Mouse (Mus musculus) E14TG2a.4 (cell line): ENCODE measurements around the gene Uso1.
A peak's percentile ranks its signal among the peaks of the same experiment; 100 is the strongest.

Experiments used
- H3K27me3 ChIP-seq: 2 replicates; pipeline ENCODE4 v1.6.1; 2014; ENCODE audit warnings: low read length, control low read depth; ENCODE audit not compliant: insufficient read depth
- H3K36me3 ChIP-seq: 2 replicates; pipeline ENCODE4 v1.6.1; 2014; ENCODE audit warnings: low read length, control low read depth; ENCODE audit not compliant: insufficient read depth
- H3K4me1 ChIP-seq: replicated peaks from 2 replicates; pipeline ENCODE4 v1.6.1; 2014; ENCODE audit warnings: low read depth, low read length, control low read depth
- H3K4me3 ChIP-seq: replicated peaks from 2 replicates; pipeline ENCODE4 v1.5.1; 2014; ENCODE audit warnings: mild to moderate bottlenecking, low read length
- H3K9me3 ChIP-seq: 2 replicates; pipeline ENCODE4 v1.6.1; 2014; ENCODE audit warnings: low read length, control low read depth
- CTCF ChIP-seq: conservative IDR thresholded peaks from 2 replicates; pipeline ENCODE4 v1.5.1; 2014; ENCODE audit warnings: low read length
- NANOG ChIP-seq: IDR thresholded peaks from 2 replicates; pipeline ENCODE4 v1.6.1; 2014; ENCODE audit warnings: borderline replicate concordance, low read length, mixed read lengths
- POU5F1 ChIP-seq: IDR thresholded peaks from 2 replicates; pipeline ENCODE4 v1.6.1; 2014; ENCODE audit warnings: low read length, borderline replicate concordance

Uso1 gene

GRCm38 (mm10) chr5:92103816-92104415 is 33.8 kb upstream of the Uso1 start:
- H3K4me3 ChIP-seq: peak overlapping the region; percentile 63
- no peaks in the 10 kb centered on the region for H3K36me3 ChIP-seq
- H3K9me3 ChIP-seq: no peaks in the 10 kb centered on the region
- H3K27me3 ChIP-seq: no peaks in the 10 kb centered on the region
- peaks cover 86% of the 10 kb centered on the region for H3K4me1 ChIP-seq
- TF ChIP-seq NANOG: no peak
- no peak for TF ChIP-seq POU5F1
- TF ChIP-seq CTCF: no peak

- H3K4me3 ChIP-seq: peak overlapping the region; percentile 60
- H3K36me3 ChIP-seq: no peaks in the 10 kb centered on the region
- H3K9me3 ChIP-seq: no peaks in the 10 kb centered on the region
- TF ChIP-seq NANOG (no peak), CTCF (no peak), POU5F1 (no peak)
- H3K27me3 ChIP-seq: no peaks in the 10 kb centered on the region
- peaks cover 86% of the 10 kb centered on the region for H3K4me1 ChIP-seq
Observed at GRCm38 (mm10) chr5:92106327-92107125, 31.2 kb upstream of the Uso1 start.

- Histone ChIP-seq H3K36me3 (no peaks in the 10 kb centered on the region), H3K4me3 (0 out of 2 replicates have a peak overlapping the region, but pooled peaks have one; percentile 60), H3K9me3 (no peaks in the 10 kb centered on the region), H3K4me1 (peaks cover 79% of the 10 kb centered on the region), H3K27me3 (no peaks in the 10 kb centered on the region)
- TF ChIP-seq CTCF (no peak), NANOG (no peak), POU5F1 (no peak)
Observed at GRCm38 (mm10) chr5:92107282-92107681, 30.5 kb upstream of the Uso1 start.

- no peaks in the 10 kb centered on the region for H3K27me3 ChIP-seq
- no peaks in the 10 kb centered on the region for H3K36me3 ChIP-seq
- H3K4me3 ChIP-seq: peak overlapping the region; percentile 62
- no peaks in the 10 kb centered on the region for H3K9me3 ChIP-seq
- TF ChIP-seq POU5F1 (no peak), CTCF (no peak), NANOG (no peak)
- peaks cover 74% of the 10 kb centered on the region for H3K4me1 ChIP-seq
Observed at GRCm38 (mm10) chr5:92110818-92111355, 26.9 kb upstream of the Uso1 start.

GRCm38 (mm10) chr5:92112175-92112574 is 25.6 kb upstream of the Uso1 start:
- no peaks in the 10 kb centered on the region for H3K9me3 ChIP-seq
- H3K27me3 ChIP-seq: no peaks in the 10 kb centered on the region
- H3K4me3 ChIP-seq: no peak overlapping the region; the same call in 1 of the 2 replicates
- H3K36me3 ChIP-seq: no peaks in the 10 kb centered on the region
- no peak for TF ChIP-seq NANOG
- no peak for TF ChIP-seq POU5F1
- TF ChIP-seq CTCF: no peak
- peaks cover 73% of the 10 kb centered on the region for H3K4me1 ChIP-seq

GRCm38 (mm10) chr5:92112585-92112984 is 25.2 kb upstream of the Uso1 start:
- H3K9me3 ChIP-seq: no peaks in the 10 kb centered on the region
- H3K4me3 ChIP-seq: peak overlapping the region; percentile 61
- peak; percentile 97 for TF ChIP-seq NANOG
- TF ChIP-seq CTCF: no peak
- TF ChIP-seq POU5F1: no peak
- no peaks in the 10 kb centered on the region for H3K27me3 ChIP-seq
- no peaks in the 10 kb centered on the region for H3K36me3 ChIP-seq
- H3K4me1 ChIP-seq: peaks cover 73% of the 10 kb centered on the region

- Histone ChIP-seq H3K4me3 (peak overlapping the region; percentile 61), H3K9me3 (no peaks in the 10 kb centered on the region), H3K36me3 (no peaks in the 10 kb centered on the region), H3K27me3 (no peaks in the 10 kb centered on the region), H3K4me1 (peaks cover 71% of the 10 kb centered on the region)
- TF ChIP-seq NANOG (peak; percentile 62), CTCF (no peak)
Observed at GRCm38 (mm10) chr5:92113484-92113883, 24.3 kb upstream of the Uso1 start.

GRCm38 (mm10) chr5:92114223-92114622 is 23.5 kb upstream of the Uso1 start:
- Histone ChIP-seq H3K4me3 (peak overlapping the region; percentile 32; the same call in 1 of the 2 replicates), H3K9me3 (no peaks in the 10 kb centered on the region), H3K27me3 (no peaks in the 10 kb centered on the region), H3K36me3 (no peaks in the 10 kb centered on the region), H3K4me1 (peaks cover 64% of the 10 kb centered on the region)
- no peak for TF ChIP-seq CTCF

- Histone ChIP-seq H3K36me3 (no peaks in the 10 kb centered on the region), H3K4me1 (peaks cover 57% of the 10 kb centered on the region), H3K9me3 (no peaks in the 10 kb centered on the region), H3K27me3 (no peaks in the 10 kb centered on the region), H3K4me3 (peak overlapping the region; percentile 32; the same call in 1 of the 2 replicates)
- TF ChIP-seq POU5F1: no peak
- no peak for TF ChIP-seq NANOG
Observed at GRCm38 (mm10) chr5:92114939-92115338, 22.8 kb upstream of the Uso1 start.
